Comparison of ENCODE assay signal across 9 mouse cellular contexts in the genomic region with DNA sequence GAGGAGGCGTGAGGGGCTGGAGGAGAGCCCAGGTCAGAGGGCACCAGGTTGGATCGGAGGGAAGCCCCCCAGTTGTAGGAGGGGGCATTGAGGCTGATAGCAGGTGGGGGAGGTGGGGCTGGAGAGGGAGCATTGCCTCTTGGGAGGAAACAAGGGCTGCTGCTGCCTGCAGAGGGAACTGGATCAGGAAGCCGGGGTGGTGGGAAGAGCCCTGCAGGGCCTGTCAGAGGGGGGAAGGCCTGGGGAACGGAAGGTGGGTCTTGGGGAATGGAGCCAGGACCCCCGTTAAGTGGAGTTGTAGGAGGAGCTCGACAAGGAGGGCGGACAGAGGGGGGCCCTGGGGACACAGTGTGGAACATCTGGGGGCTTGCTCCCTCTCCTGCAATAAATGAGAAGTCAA. TPM values are rescaled to one million over a fixed set of nuclear protein-coding genes. Genes with fewer than 3 reads are reported as not detected.
DNase-seq lines count a peak whose midpoint lies in the region; ATAC-seq and TF ChIP-seq lines count a peak whose summit lies in the region.
"Had no signal": no experiment of that assay in that cellular context is flagged by ENCODE, and none has a peak within 500 bp of the region (broad histone marks: within the 10 kb centered on the region; RNA-seq: fewer than 3 reads in every experiment).

No protein-coding gene starts in this region.

- no peaks in the 10 kb centered on the region for H3K9me3 ChIP-seq in lung, embryonic 14.5 days (ENCODE audit: low read depth, low read length)
- no peaks in the 10 kb centered on the region for H3K9me3 ChIP-seq in limb, embryonic 10.5 days (replicated peaks)
- H3K9me3 ChIP-seq in neural tube, embryonic 15.5 days (replicated peaks) = no peaks in the 10 kb centered on the region

- WGBS in lung, embryonic 14.5 days = 63% methylated on average over 7 of the region's 7 CpGs
- 85% methylated on average over 7 of the region's 7 CpGs for WGBS in limb, embryonic 10.5 days
- WGBS in neural tube, embryonic 15.5 days = 69% methylated on average over 7 of the region's 7 CpGs

- peak overlapping the region; percentile 83; the same call in 1 of the 2 replicates for H3K4me2 ChIP-seq in lung, embryonic 14.5 days
- H3K4me2 ChIP-seq in neural tube, embryonic 15.5 days = peak overlapping the region; percentile 83

- no peaks in the 10 kb centered on the region; the same call in 1 of the 2 replicates for H3K27me3 ChIP-seq in lung, embryonic 14.5 days (ENCODE audit: insufficient read depth, low read length)
- no peaks in the 10 kb centered on the region for H3K27me3 ChIP-seq in limb, embryonic 10.5 days (ENCODE audit: low read depth, poor library complexity, severe bottlenecking)
- no peaks in the 10 kb centered on the region for H3K27me3 ChIP-seq in neural tube, embryonic 15.5 days (replicated peaks)

- H3K4me3 ChIP-seq in lung, embryonic 14.5 days (ENCODE audit: low read depth, low read length) = no peak overlapping the region
- H3K4me3 ChIP-seq in limb, embryonic 10.5 days = peak overlapping the region; percentile 20; the same call in 1 of the 2 replicates
- H3K4me3 ChIP-seq in neural tube, embryonic 15.5 days (replicated peaks) = no peak overlapping the region

- DNase-seq in cerebellum, adult 11 months = peak; percentile 29
- DNase-seq in cerebellum, postnatal 4 days (ENCODE audit: low spot score in 2 of 2) = no peak
- DNase-seq in lung, embryonic 14.5 days = no peak
- DNase-seq in lung, postnatal 10 days = no peak
- DNase-seq in limb, embryonic 10.5 days (ENCODE audit: low spot score) = no peak
- DNase-seq in frontal cortex, postnatal 36 days (ENCODE audit: low spot score in 2 of 2) = no peak
- DNase-seq in layer of hippocampus, postnatal 14 days (ENCODE audit: low spot score in 2 of 2) = no peak
- DNase-seq: gastrocnemius, postnatal 10 days had no signal

- no peak for ATAC-seq in lung, embryonic 14.5 days (ENCODE audit: insufficient read depth)
- no peak for ATAC-seq in neural tube, embryonic 15.5 days (ENCODE audit: low FRiP score)

- no peak overlapping the region for H3K9ac ChIP-seq in lung, embryonic 14.5 days
- H3K9ac ChIP-seq in neural tube, embryonic 15.5 days (replicated peaks) = no peak overlapping the region

- H3K27ac ChIP-seq in lung, embryonic 14.5 days (ENCODE audit: low read depth) = no peak overlapping the region
- peak overlapping the region; percentile 21; the same call in 1 of the 2 replicates for H3K27ac ChIP-seq in limb, embryonic 10.5 days
- H3K27ac ChIP-seq in neural tube, embryonic 15.5 days (replicated peaks) = 0 out of 2 replicates have a peak overlapping the region, but pooled peaks have one; percentile 13

- peaks cover 63% of the 10 kb centered on the region for H3K36me3 ChIP-seq in lung, embryonic 14.5 days (ENCODE audit: insufficient read depth)
- H3K36me3 ChIP-seq in limb, embryonic 10.5 days = peaks cover 63% of the 10 kb centered on the region
- peaks cover 49% of the 10 kb centered on the region for H3K36me3 ChIP-seq in neural tube, embryonic 15.5 days

- H3K4me1 ChIP-seq in lung, embryonic 14.5 days (ENCODE audit: insufficient read depth) = peaks cover 20% of the 10 kb centered on the region; the same call in 1 of the 2 replicates
- H3K4me1 ChIP-seq in limb, embryonic 10.5 days = peaks cover 57% of the 10 kb centered on the region
- peaks cover 51% of the 10 kb centered on the region for H3K4me1 ChIP-seq in neural tube, embryonic 15.5 days

- no peak for TF ChIP-seq CTCF in lung, embryonic 14.5 days (IDR thresholded peaks at IDR 0.05; ENCODE audit: low read depth)

RNA-seq across cellular contexts. Expression of a gene that starts 2.6 kb away (rescaled TPM):
- 19.1 and 19.4 TPM in 2 replicates for polyA plus RNA-seq in lung, embryonic 14.5 days (2014; fragmentation: Nextera tagmentation; extraction: Ambion mirVana)
- 16.7 and 18.8 TPM in 2 replicates for polyA plus RNA-seq in limb, embryonic 10.5 days (2016; fragmentation: Nextera tagmentation; extraction: Ambion mirVana)
- 16.4 and 18.3 TPM in 2 replicates for polyA plus RNA-seq in neural tube, embryonic 15.5 days (2015; fragmentation: Nextera tagmentation; extraction: Ambion mirVana)
- total RNA-seq in layer of hippocampus, postnatal 14 days (2021) = 10 to 100 TPM; 46.0 to 53.3 TPM

RNA-seq across cellular contexts. Expression of a gene that starts 20.0 kb away (rescaled TPM):
- 158 and 160 TPM in 2 replicates for polyA plus RNA-seq in lung, embryonic 14.5 days (2014; fragmentation: Nextera tagmentation; extraction: Ambion mirVana)
- polyA plus RNA-seq in limb, embryonic 10.5 days (2016; fragmentation: Nextera tagmentation; extraction: Ambion mirVana) = 185 and 194 TPM in 2 replicates
- polyA plus RNA-seq in neural tube, embryonic 15.5 days (2015; fragmentation: Nextera tagmentation; extraction: Ambion mirVana) = 304 and 335 TPM in 2 replicates
- 100 to 1,000 TPM; 298 to 304 TPM for total RNA-seq in layer of hippocampus, postnatal 14 days (2021)

RNA-seq across cellular contexts. Expression of a gene that starts 23.0 kb away (rescaled TPM):
- polyA plus RNA-seq in lung, embryonic 14.5 days (2014; fragmentation: Nextera tagmentation; extraction: Ambion mirVana) = 0.64 and 1.0 TPM in 2 replicates
- 1.4 and 2.2 TPM in 2 replicates for polyA plus RNA-seq in limb, embryonic 10.5 days (2016; fragmentation: Nextera tagmentation; extraction: Ambion mirVana)
- 97.3 and 113 TPM in 2 replicates for polyA plus RNA-seq in neural tube, embryonic 15.5 days (2015; fragmentation: Nextera tagmentation; extraction: Ambion mirVana)
- total RNA-seq in layer of hippocampus, postnatal 14 days (2021) = 100 to 1,000 TPM; 413 to 455 TPM

RNA-seq across cellular contexts. Expression of a gene that starts 25.4 kb away (rescaled TPM):
- polyA plus RNA-seq in lung, embryonic 14.5 days (2014; fragmentation: Nextera tagmentation; extraction: Ambion mirVana) = 128 and 132 TPM in 2 replicates
- polyA plus RNA-seq in limb, embryonic 10.5 days (2016; fragmentation: Nextera tagmentation; extraction: Ambion mirVana) = 170 and 205 TPM in 2 replicates
- 108 and 115 TPM in 2 replicates for polyA plus RNA-seq in neural tube, embryonic 15.5 days (2015; fragmentation: Nextera tagmentation; extraction: Ambion mirVana)
- total RNA-seq in layer of hippocampus, postnatal 14 days (2021) = 10 to 100 TPM; 56.3 to 59.4 TPM

RNA-seq across cellular contexts. Expression of a gene that starts 35.6 kb away (rescaled TPM):
- 3.2 and 4.2 TPM in 2 replicates for polyA plus RNA-seq in lung, embryonic 14.5 days (2014; fragmentation: Nextera tagmentation; extraction: Ambion mirVana)
- 5.5 and 5.9 TPM in 2 replicates for polyA plus RNA-seq in limb, embryonic 10.5 days (2016; fragmentation: Nextera tagmentation; extraction: Ambion mirVana)
- polyA plus RNA-seq in neural tube, embryonic 15.5 days (2015; fragmentation: Nextera tagmentation; extraction: Ambion mirVana) = 0.88 and 13.1 TPM in 2 replicates
- total RNA-seq in layer of hippocampus, postnatal 14 days (2021) = 1 to 10 TPM in 1 of 2 experiments, under 1 TPM in 1; 0.99 to 1.1 TPM

Comparison
In these comparisons a context has a peak if more than half of its experiments do, and no peak if none do; other contexts are left out.
1. RNA of a gene that starts 23.0 kb away (polyA plus RNA-seq): 97.3 to 113 TPM in neural tube, embryonic 15.5 days; 1.4 to 2.2 TPM in limb, embryonic 10.5 days and 0.64 to 1.0 TPM in lung, embryonic 14.5 days; every median in the first group is over 10 times any median in the second.